ENCODE assay signal across 10 mouse cellular contexts in genomic region chr9:78844969-78845683, GRCm38 (mm10).
DNase-seq lines count a peak whose midpoint lies in the region; ATAC-seq and TF ChIP-seq lines count a peak whose summit lies in the region.
"Had no signal": no experiment of that assay in that cellular context is flagged by ENCODE, and none has a peak within 500 bp of the region (broad histone marks: within the 10 kb centered on the region; RNA-seq: fewer than 3 reads in every experiment).

No protein-coding gene starts in this region.

- 48% methylated on average over 9 of the region's 9 CpGs for WGBS in kidney, postnatal 0 days
- WGBS in kidney, adult 2 months, result 48% methylated on average over 9 of the region's 9 CpGs
- 34% methylated on average over 9 of the region's 9 CpGs for WGBS in heart, embryonic 16.5 days
- WGBS in midbrain, embryonic 16.5 days, result 68% methylated on average over 9 of the region's 9 CpGs

- no peak overlapping the region for H3K9ac ChIP-seq in kidney, postnatal 0 days (ENCODE audit: low read depth, low read length)
- H3K9ac ChIP-seq in heart, embryonic 16.5 days (ENCODE audit: low read length), result no peak overlapping the region
- H3K9ac ChIP-seq in midbrain, embryonic 16.5 days (ENCODE audit: low read depth, low read length), result no peak overlapping the region
- H3K9ac ChIP-seq: embryonic facial prominence, embryonic 12.5 days; liver, embryonic 15.5 days had no signal

- no peaks in the 10 kb centered on the region for H3K36me3 ChIP-seq in kidney, postnatal 0 days (ENCODE audit: insufficient read depth, low read length)
- H3K36me3 ChIP-seq in kidney, adult 2 months (ENCODE audit: control insufficient read depth, insufficient read depth, low read length), result no peaks in the 10 kb centered on the region
- H3K36me3 ChIP-seq in heart, embryonic 16.5 days (ENCODE audit: control insufficient read depth, insufficient read depth), result no peaks in the 10 kb centered on the region
- no peaks in the 10 kb centered on the region for H3K36me3 ChIP-seq in midbrain, embryonic 16.5 days (ENCODE audit: control insufficient read depth, insufficient read depth, low read length)
- H3K36me3 ChIP-seq: embryonic facial prominence, embryonic 12.5 days; liver, embryonic 15.5 days had no signal

- H3K27ac ChIP-seq in kidney, postnatal 0 days, result no peak overlapping the region
- no peak overlapping the region for H3K27ac ChIP-seq in kidney, adult 2 months (ENCODE audit: insufficient read depth, low read depth, low read length)
- no peak overlapping the region for H3K27ac ChIP-seq in heart, embryonic 16.5 days (ENCODE audit: low read length)
- no peak overlapping the region for H3K27ac ChIP-seq in midbrain, embryonic 16.5 days (ENCODE audit: low read length)
- H3K27ac ChIP-seq: embryonic facial prominence, embryonic 12.5 days; liver, embryonic 15.5 days had no signal

- DNase-seq in kidney, postnatal 0 days (ENCODE audit: low spot score), result peak; percentile 51
- no peak for DNase-seq in kidney, adult 2 months
- peak; percentile 36 for DNase-seq in embryo, embryonic 10.5 days (ENCODE audit: low spot score)
- no peak for DNase-seq in T-cell, adult 2 months (ENCODE audit: low spot score)
- no peak for DNase-seq in cerebellum, adult 8-10 months
- no peak for DNase-seq in kidney, postnatal 25 days

- H3K4me3 ChIP-seq in kidney, postnatal 0 days (replicated peaks; ENCODE audit: low read depth, low read length), result no peak overlapping the region
- no peak overlapping the region for H3K4me3 ChIP-seq in kidney, adult 2 months (ENCODE audit: insufficient read depth, low read depth, low read length)
- no peak overlapping the region for H3K4me3 ChIP-seq in heart, embryonic 16.5 days (ENCODE audit: low read length)
- no peak overlapping the region for H3K4me3 ChIP-seq in midbrain, embryonic 16.5 days (ENCODE audit: low read depth, low read length)
- H3K4me3 ChIP-seq: embryonic facial prominence, embryonic 12.5 days; liver, embryonic 15.5 days had no signal

- no peaks in the 10 kb centered on the region for H3K4me1 ChIP-seq in kidney, postnatal 0 days (replicated peaks; ENCODE audit: insufficient read depth, low read length)
- no peaks in the 10 kb centered on the region for H3K4me1 ChIP-seq in kidney, adult 2 months (ENCODE audit: control insufficient read depth, insufficient read depth, low read length)
- H3K4me1 ChIP-seq in heart, embryonic 16.5 days (ENCODE audit: control insufficient read depth, insufficient read depth, low read length), result peaks cover 22% of the 10 kb centered on the region
- H3K4me1 ChIP-seq in midbrain, embryonic 16.5 days (ENCODE audit: control insufficient read depth, insufficient read depth, low read length), result peaks cover 3% of the 10 kb centered on the region; the same call in 1 of the 2 replicates
- H3K4me1 ChIP-seq: liver, embryonic 15.5 days had no signal

- H3K9me3 ChIP-seq in kidney, postnatal 0 days (replicated peaks; ENCODE audit: low read length), result no peaks in the 10 kb centered on the region
- no peaks in the 10 kb centered on the region for H3K9me3 ChIP-seq in heart, embryonic 16.5 days (replicated peaks; ENCODE audit: control insufficient read depth, low read length)
- no peaks in the 10 kb centered on the region for H3K9me3 ChIP-seq in midbrain, embryonic 16.5 days (replicated peaks; ENCODE audit: control insufficient read depth, low read length, poor library complexity, severe bottlenecking)
- H3K9me3 ChIP-seq: embryonic facial prominence, embryonic 12.5 days; liver, embryonic 15.5 days had no signal

- ATAC-seq in kidney, postnatal 0 days (replicated peaks; ENCODE audit: low FRiP score, low read depth), result no peak
- peak; percentile 65 for ATAC-seq in heart, embryonic 16.5 days (replicated peaks; ENCODE audit: extremely low read depth, insufficient read depth, low FRiP score)
- ATAC-seq in midbrain, embryonic 16.5 days, result 0 out of 2 replicates have a peak, but pooled peaks have one; percentile 17

- TF ChIP-seq POLR2A in kidney, adult 2 months (IDR thresholded peaks at IDR 0.05; ENCODE audit: low read depth, low read length), result no peak

- H3K4me2 ChIP-seq in kidney, postnatal 0 days (ENCODE audit: low read length), result no peak overlapping the region
- H3K4me2 ChIP-seq in heart, embryonic 16.5 days (ENCODE audit: low read depth, low read length), result no peak overlapping the region
- no peak overlapping the region for H3K4me2 ChIP-seq in midbrain, embryonic 16.5 days (ENCODE audit: low read length)
- H3K4me2 ChIP-seq: embryonic facial prominence, embryonic 12.5 days; liver, embryonic 15.5 days had no signal

- no peaks in the 10 kb centered on the region for H3K27me3 ChIP-seq in kidney, postnatal 0 days (ENCODE audit: insufficient read depth, low read length)
- no peaks in the 10 kb centered on the region for H3K27me3 ChIP-seq in kidney, adult 2 months (replicated peaks; ENCODE audit: control insufficient read depth, insufficient read depth, low read length)
- H3K27me3 ChIP-seq in heart, embryonic 16.5 days (ENCODE audit: control insufficient read depth, insufficient read depth, low read length), result no peaks in the 10 kb centered on the region
- no peaks in the 10 kb centered on the region for H3K27me3 ChIP-seq in midbrain, embryonic 16.5 days (ENCODE audit: control insufficient read depth, insufficient read depth, low read depth, low read length)
- H3K27me3 ChIP-seq: embryonic facial prominence, embryonic 12.5 days; liver, embryonic 15.5 days had no signal

- no peak for TF ChIP-seq CTCF in kidney, postnatal 0 days (IDR thresholded peaks at IDR 0.05; ENCODE audit: low read depth)
- TF ChIP-seq CTCF in kidney, adult 2 months (conservative IDR thresholded peaks at IDR 0.05; ENCODE audit: insufficient read depth, insufficient read length, low read depth, low read length), result no peak

Comparison
In these comparisons a context has a peak if more than half of its experiments do, and no peak if none do; other contexts are left out.
1. DNase-seq: peak in kidney, postnatal 0 days (single experiment) and embryo, embryonic 10.5 days (single experiment); none in kidney, adult 2 months (single experiment), T-cell, adult 2 months (single experiment), cerebellum, adult 8-10 months (single experiment) and kidney, postnatal 25 days (0 of 2).